Mouse (Mus musculus) Muller cell, postnatal 12 days (primary cell): ENCODE results near the gene 2900011O08Rik.
"Not testable (repeated sequence)": the region's sequence is repeated elsewhere in the genome, so short reads cannot be mapped to it uniquely, and the experiment has no call there.

Source experiments
- DNase-seq: peaks from one replicate; pipeline ENCODE4 v3.0.0-alpha.2; 2015; ENCODE audit errors: inconsistent ontology term

2900011O08Rik gene

GRCm38 (mm10) chr16:13986574-13987478 lies at the start of gene 2900011O08Rik, which contains the start of gene Ifitm7:
2900011O08Rik (plus strand) TSS chr16:13986604.
Ifitm7 (minus strand) TSS chr16:13986888.
- DNase-seq = peak; percentile 58

GRCm38 (mm10) chr16:13940139-13940846 lies 46.1 kb upstream of the 2900011O08Rik start:
- DNase-seq = peak; percentile 76

GRCm38 (mm10) chr16:13940847-13941395 lies 45.5 kb upstream of the 2900011O08Rik start:
- no peak for DNase-seq

- DNase-seq = peak; percentile 8
Measured at GRCm38 (mm10) chr16:13944178-13944577, 42.2 kb upstream of the 2900011O08Rik start.

- DNase-seq = no peak
Measured at GRCm38 (mm10) chr16:13944752-13945151, 41.7 kb upstream of the 2900011O08Rik start.

GRCm38 (mm10) chr16:13945153-13945552 lies 41.3 kb upstream of the 2900011O08Rik start:
- DNase-seq = no peak

- DNase-seq = no peak
Measured at GRCm38 (mm10) chr16:13946306-13946705, 40.1 kb upstream of the 2900011O08Rik start.

GRCm38 (mm10) chr16:13951245-13951644 lies 35.2 kb upstream of the 2900011O08Rik start:
- DNase-seq = no peak

- DNase-seq = no peak
Measured at GRCm38 (mm10) chr16:13962053-13962452, 24.4 kb upstream of the 2900011O08Rik start.

- DNase-seq = no peak
Measured at GRCm38 (mm10) chr16:13969096-13969495, 17.3 kb upstream of the 2900011O08Rik start.

- no peak for DNase-seq
Measured at GRCm38 (mm10) chr16:13972051-13972450, 14.4 kb upstream of the 2900011O08Rik start.

GRCm38 (mm10) chr16:13976358-13976896 lies 10.0 kb upstream of the 2900011O08Rik start:
- not testable (repeated sequence) for DNase-seq

GRCm38 (mm10) chr16:13977026-13977425 lies 9.4 kb upstream of the 2900011O08Rik start:
- not testable (repeated sequence) for DNase-seq

- not testable (repeated sequence) for DNase-seq
Measured at GRCm38 (mm10) chr16:13981726-13982125, 4.7 kb upstream of the 2900011O08Rik start.

- no peak for DNase-seq
Measured at GRCm38 (mm10) chr16:13983161-13983560, 3.2 kb upstream of the 2900011O08Rik start.

GRCm38 (mm10) chr16:13986197-13986573 lies 219 bp upstream of the 2900011O08Rik start:
- DNase-seq = no peak

- DNase-seq = no peak
Measured at GRCm38 (mm10) chr16:13992518-13993248, 6.3 kb downstream of the 2900011O08Rik start.

- DNase-seq = no peak
Measured at GRCm38 (mm10) chr16:13994076-13994475, 7.7 kb downstream of the 2900011O08Rik start.

GRCm38 (mm10) chr16:13994502-13994901 lies 8.1 kb downstream of the 2900011O08Rik start:
- DNase-seq = no peak

- no peak for DNase-seq
Measured at GRCm38 (mm10) chr16:14003386-14004130, 17.2 kb downstream of the 2900011O08Rik start.
